Mouse (Mus musculus) cerebellum, adult 2 months (tissue): Measurements from ENCODE around the gene Ftsj3.

Experiments
- CTCF ChIP-seq: fragments of 200-500 bp; IDR thresholded peaks from 2 replicates; pipeline ENCODE4 v1.5.1; 2011; ENCODE audit warnings: low read depth, mild to moderate bottlenecking, control low read depth, low read length, moderate library complexity, borderline replicate concordance; ENCODE audit not compliant: insufficient read depth
- POLR2A ChIP-seq: fragments of 200-500 bp; IDR thresholded peaks from 2 replicates; pipeline ENCODE4 v1.6.1; 2011; ENCODE audit warnings: low read length, control low read depth, borderline replicate concordance; ENCODE audit not compliant: insufficient read depth

DNA sequence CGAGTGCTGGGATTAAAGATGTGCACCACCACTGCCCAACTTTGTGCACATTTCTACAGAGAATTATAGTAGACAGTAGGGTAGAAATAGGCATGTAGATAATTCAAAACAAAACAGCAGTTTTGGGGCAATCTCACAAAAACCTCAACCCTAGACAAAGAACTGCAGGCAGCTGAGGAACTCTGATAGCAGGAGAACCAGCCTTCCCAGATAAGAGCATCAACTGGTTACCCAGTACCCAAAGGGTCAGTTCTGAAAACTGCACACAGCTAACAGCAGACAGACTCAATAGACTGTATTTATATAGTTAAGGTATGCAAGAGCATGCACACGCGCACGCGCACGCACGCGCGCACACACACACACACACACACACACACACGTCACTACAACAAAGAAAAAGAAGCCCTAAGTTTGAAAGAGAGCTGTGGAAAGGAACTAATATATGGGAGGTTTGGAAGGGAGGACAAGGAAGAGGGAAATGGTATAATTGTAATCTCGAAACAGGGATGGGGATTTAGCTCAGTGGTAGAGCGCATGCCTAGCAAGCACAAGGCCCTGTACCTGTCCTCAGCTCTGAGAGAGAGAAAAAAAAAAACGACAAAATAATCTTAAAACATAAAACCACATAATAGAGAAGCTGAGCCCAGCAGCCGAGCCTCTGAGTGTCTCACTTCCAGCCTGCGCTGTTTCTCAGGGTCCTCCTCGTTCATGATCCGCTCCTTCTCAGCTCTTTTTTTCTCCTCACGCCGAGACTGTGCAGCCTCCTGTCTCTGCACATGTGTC lies 54.3 kb downstream of the Ftsj3 start:
- TF ChIP-seq CTCF (no peak), POLR2A (no peak)
